Mouse (Mus musculus): Measurements from ENCODE around the gene Cers6.

GRCm38 (mm10) chr2:69055174-69055573 lies 193.9 kb downstream of the Cers6 start:
- TF ChIP-seq CTCF (IDR thresholded peaks at IDR 0.05; ENCODE audit: extremely low read depth, insufficient read depth, insufficient read length, insufficient replicate concordance) (no peak), POLR2A (IDR thresholded peaks at IDR 0.05; ENCODE audit: low read depth, low read length) (no peak)
